Mouse (Mus musculus): ENCODE data around the gene Tff3.
A peak's percentile ranks its signal among the peaks of the same experiment; 100 is the strongest.

The Tff3 gene

DNA sequence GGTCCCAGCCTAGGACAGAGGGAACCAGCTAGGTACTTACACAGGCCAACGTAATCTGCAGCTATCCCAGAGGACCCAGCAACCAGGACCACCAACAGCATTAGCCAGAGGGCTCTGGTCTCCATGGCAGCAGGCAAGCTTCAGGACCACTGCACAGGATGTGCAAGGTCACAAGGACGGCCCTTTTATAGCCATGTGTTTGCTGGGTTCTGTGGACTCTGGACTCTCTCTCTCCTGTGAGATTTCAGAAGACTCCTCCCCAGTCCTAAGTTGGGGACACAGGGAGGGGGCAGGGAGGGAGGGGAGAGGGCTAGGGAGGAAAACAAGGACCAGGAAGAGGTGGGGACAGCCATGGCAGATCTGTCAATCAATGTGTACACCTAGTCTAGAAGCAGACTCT is at the start of gene Tff3:
Gene Tff3 (minus strand): TSS at position 195 of the 400 bp plus-strand sequence.
- DNase-seq, result peak in 1 of 2 experiments; percentile 55

DNA sequence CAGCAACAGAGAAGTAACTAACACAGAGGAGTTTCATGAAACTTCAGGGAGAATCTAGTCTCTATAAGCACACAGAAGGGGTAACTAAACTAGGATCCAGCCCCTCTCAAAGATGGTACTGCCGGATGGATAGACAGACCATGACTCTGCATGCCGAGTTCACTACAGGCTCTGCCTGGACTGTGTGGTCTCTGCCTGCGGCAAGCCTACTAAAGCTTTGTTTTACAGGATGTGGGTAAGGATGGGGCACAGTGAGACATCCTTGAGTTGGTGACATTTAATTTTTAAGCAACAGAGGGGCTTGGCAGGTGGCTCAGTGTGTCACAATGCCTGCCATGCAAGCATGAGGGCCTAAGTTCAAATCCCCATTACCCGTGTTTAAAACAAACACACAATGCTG is 46.9 kb upstream of the Tff3 start:
- DNase-seq, result no peak

DNA sequence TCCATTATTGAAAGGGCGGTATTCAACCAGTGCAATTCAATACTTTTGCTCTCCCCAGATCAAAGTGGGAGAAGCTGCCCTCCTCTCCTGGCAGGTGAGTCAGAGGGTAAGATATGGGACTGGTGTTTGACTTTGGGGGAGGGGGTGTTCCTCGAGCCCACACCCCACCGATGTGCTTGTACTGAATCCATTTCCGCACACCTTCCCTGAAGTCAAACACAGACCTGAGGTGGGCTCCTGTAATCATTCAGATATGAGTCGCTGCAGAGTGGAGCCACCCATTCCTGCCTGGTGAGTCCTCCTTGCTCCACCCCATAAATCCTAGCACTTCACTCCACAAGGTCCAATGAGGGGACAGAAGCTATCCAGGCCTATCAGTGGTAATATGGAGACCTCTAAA is 40.4 kb upstream of the Tff3 start:
- no peak for DNase-seq

DNA sequence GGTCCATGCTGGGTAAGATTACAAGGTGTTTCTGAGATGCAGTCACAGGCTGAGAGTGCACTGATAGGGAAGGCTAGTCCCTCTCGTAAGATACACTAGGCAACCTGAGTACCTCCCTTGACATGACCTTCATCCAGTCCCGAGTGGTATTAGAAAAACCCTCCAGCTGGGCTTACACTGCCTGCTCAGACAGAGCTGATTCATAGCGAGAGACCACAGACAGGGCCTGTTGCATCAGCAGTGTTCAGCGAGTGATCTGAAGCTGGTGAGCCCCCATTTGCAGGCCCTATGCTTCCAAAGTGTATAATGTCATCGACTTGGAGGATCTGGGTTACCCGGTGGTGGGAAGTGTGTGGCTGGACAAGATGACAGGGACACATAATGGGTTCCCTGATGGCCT is 35.7 kb upstream of the Tff3 start, which contains the start of gene Tff1:
Gene Tff1 (minus strand): TSS at position 151 of the 400 bp plus-strand sequence.
- DNase-seq, result no peak

DNA sequence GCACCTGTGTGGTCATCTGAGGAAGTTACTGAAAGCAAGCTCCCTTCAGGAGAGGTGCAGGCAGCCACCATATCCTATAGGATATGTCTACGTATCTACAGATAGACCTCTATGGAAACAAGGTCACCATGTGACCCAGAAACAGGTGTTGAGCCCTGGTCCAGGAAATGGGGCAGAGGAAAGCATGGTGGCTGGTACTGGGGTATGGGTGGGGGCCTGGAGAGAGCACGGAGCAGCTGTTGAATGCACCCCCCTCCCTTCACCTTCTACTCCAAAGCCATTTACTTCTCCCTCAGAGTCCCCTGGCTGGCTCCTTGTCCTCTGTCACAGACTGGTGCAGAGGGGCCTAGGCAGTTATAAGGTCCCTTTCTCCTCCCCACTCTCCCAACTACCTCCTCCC is 34.4 kb upstream of the Tff3 start:
- DNase-seq, result no peak

DNA sequence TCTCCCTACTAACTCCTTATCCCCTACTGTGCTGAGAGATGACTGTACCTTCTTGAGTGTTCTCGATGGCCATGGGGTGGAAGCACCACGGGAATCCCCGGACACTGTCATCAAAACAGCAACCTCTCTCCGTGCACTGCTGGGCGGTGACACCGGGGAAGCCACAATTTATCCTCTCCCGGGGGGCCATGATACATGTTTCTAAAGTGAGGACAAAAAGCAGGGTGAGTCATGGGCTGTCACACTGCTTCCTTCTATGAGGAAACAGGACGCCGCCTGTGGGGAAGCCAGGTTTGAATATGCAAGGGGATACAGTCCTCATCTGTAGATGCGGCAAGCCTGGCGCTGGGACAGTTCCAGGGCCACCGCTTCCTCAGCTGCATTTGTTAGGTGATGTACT is 33.2 kb upstream of the Tff3 start:
- no peak for DNase-seq

DNA sequence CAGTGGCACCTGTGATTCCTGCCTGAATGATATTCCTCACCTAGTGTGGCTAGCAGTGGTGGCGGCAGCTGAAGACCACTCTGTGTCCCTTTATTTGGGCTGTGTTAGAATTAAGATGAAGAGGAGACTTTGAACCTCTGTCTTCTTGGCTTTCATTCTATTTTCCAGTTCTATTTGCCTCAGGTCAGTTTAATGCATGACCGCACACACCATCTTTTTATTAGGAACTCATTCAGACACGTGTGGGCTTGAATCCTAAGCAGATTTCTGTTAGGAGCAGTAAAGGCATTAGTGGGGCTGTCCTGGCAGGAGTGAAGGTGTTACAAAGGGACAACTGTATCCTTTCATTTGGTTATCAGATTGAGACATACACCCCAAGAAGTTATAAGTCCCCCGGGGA is 30.8 kb upstream of the Tff3 start:
- DNase-seq, result no peak

DNA sequence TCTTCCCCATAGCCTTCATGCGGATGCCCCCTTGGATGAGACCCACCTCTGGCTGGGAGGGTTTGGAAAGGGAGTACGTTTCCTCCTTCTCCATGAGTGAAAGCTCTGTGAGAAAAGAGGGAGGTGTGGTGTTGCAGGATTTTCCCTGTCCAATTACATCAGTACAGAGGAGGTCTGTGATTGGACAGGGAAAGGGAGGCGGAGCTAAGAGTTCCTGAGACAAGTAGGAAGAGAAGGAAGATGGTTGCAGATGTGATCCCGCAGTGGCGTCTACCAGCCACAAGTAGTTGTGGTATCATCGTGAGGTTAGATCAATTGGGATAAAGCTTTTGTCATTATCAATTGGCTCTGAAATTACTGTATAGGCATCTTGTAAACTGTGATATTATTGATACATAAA is 28.5 kb upstream of the Tff3 start:
- DNase-seq, result no peak

DNA sequence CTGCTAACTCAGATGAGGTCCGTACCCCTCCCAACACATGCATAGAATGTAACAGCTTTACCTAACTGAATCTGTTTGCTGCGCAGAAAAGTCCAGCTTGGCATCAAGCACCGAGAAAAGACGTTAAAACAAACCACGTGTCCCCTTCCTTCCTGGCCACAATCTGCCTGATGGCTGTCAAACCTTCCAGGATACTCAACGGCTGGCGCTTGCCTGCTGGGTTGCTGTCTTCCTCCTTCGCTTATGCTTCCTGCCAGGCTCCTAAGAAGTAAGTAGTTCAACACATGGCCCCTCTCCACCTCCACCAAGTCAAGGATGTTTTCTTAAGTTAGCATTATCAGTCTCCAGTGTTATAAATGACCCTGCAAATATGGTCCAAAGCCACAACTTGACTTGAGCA is 24.3 kb upstream of the Tff3 start:
- no peak for DNase-seq

DNA sequence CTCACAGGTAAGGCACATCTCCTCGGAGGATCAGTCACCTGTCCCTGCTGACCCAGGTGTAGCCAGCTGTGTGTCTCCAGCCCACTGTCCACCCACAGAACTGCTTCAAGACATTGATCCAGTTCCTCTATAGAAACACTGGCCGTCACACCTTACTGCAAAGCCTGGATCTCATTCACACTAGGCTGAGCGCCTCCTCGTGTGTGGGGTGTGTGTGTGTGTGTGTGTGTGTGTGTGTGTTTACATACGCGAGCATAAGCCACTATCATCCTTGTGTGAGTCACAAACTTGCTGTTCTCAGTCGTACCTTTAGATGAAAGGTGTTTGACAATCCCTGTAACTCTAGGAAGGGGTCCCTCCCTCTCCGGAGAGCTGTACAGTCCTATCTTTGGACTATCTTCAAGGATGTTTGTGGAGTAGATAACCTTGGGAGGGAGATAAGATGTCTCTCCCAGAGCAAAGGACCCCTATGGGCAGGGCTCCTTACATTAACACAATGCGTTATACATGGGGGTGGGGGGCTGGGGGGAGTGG is 23.6 kb upstream of the Tff3 start:
- DNase-seq, result no peak

DNA sequence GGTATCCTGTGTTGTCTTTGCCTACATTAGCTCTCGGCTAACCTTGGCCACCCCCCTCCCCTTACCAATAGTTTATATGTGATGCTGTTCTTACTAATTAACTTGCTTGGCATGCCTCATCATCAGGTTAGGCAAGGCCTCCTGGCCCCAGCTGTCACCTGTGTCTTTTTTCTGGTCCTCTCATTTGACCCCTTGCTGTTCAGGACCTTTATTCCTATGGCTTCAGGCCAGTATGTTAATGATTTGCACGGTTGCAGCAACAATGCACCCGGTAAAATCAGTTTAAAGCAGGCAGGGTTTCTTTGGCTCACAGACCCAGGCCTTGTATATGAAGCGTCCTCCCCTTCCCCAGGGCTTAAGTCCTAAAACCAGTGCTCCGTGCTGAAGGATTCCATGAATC is 23.1 kb upstream of the Tff3 start:
- no peak for DNase-seq

DNA sequence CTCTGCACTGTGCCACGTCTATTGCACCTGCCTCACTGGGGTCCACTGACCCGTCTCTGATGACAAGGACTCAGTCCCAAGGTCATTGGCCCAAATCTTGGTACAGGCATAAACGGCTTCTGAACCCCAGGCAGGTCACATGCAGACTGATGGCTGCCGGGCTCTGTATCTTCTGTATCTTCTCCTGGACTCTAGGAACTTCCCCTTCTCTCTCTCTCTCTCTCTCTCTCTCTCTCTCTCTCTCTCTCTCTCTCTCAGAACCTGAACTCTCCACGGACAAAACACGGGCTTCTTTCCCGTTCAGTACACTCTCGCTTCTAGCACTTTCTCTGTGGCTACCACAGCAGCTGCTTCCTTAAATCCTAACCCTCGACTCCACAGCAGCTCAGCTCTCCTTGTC is 16.6 kb upstream of the Tff3 start:
- no peak for DNase-seq

DNA sequence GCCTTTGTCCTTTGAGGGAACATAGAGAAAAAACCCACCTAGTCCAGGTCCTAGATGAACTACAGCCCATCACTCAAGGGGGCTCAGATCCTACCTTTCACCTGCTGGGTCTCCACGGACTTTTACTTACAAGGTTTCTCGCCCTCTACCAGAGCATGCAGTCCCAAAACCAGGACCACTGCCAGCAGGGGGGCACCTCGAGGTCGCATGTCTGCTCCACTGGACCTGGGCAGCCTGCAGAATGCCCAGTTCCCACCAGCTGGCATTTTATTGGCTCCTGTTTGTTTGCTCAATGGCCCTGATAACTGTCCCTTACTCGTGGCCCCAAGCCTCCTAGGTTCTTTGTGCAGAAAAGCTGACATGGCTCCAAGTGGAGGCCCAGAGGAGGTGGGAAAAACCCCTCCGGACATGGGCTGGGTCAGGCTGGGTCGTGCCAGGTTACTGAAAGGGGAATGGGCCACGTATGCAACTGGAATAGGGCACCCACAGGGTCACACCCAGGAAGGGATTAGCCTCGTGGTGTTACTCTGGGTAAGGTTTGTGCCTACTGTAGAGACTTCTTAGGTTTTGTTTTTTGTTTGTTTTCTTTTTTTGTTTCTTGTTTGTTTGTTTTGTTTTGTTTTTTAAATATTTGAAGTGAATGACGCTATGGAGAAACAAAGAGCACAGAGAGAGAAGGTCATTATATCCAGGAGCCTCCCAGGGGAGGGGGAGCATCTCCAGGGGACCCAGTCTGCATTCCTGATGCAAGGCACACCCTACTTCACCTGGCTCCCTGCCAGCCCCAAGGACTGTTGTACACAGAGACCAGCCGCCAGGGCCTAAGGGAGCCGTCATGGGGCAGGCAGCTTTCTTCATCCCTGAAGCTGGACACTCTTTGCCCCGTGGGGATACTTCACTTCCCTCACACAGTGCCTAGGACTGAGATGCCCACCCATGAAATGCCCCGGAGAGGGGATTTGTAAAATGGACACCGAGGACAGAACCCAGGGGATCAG is 14.9 kb upstream of the Tff3 start, which contains the start of gene Tff2:
Gene Tff2 (minus strand): TSS at position 243 of the 998 bp plus-strand sequence.
- DNase-seq, result no peak

DNA sequence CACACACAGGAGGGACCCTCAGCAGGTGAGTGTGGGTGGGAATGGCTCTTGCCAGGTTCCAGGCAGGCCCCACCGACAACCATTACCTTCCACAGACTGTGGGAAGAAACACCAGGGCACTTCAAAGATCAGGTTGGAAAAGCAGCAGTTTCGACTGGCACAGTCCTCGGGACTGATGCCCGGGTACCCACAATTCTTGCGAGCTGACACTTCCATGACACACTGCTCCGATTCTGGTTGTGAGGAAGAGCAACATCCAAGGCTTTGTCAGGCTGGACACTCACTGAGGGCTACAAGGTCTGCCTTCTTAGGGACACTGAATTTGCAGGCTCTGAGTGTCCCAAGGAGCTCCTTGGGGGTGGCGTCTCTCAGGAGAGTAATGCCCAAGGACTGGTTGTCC is 12.7 kb upstream of the Tff3 start:
- no peak for DNase-seq

DNA sequence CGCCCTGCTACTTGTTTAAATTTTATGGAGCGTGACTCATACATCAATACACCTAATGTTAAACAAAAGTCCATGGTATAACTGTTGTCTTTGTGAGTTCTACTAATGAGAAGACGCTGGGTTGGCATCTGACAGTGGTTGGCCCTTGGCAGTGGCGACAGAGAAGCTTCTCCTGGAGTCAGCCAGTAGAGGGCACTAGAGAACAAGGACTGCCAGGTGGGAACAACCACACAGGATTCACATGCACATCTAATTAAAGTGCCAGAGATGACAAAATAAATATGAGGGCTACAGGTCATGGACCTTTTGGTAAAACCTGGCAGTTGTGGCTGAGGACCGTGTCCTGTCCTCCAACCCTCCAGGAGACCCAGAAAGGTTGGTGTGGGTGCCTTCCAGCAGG is 9.0 kb upstream of the Tff3 start:
- DNase-seq, result peak; percentile 75 to 83

DNA sequence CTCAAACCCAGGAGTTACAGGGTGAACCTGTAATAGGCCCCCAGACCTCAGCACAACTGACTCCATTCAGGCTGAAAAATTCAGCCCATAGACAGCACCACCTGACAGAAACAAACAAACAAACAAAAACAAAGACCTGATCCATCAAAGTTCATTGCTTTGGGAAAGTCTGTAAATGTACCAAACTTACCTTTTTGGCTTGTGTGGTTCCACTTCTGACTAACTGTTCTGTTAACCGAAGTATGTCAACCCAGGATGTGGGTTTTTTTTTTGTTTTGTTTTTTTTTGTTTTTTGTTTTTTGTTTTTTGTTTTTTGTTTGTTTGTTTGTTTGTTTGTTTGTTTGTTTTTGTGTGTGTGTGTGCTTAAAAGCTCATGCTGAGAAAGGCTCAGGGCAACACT is 7.4 kb upstream of the Tff3 start:
- DNase-seq, result no peak

DNA sequence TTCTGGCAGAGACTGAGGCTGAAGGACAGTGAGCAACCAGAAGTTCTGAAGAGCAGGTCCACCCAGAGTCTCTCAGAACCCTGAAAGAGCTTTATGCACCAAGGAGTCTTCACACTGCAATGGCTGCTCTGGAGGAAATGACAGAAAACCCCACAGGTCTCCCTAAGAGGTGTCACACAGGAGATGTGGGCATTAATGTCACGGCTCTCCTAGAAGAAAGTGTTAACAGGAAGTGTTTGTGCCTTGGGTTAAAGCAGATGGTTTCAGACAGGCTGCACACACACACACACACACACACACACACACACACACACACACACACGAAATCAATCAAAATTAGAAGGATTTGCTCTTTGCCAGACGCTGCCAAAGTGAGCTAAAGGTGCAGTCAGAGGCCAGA is 6.8 kb upstream of the Tff3 start:
- no peak for DNase-seq

DNA sequence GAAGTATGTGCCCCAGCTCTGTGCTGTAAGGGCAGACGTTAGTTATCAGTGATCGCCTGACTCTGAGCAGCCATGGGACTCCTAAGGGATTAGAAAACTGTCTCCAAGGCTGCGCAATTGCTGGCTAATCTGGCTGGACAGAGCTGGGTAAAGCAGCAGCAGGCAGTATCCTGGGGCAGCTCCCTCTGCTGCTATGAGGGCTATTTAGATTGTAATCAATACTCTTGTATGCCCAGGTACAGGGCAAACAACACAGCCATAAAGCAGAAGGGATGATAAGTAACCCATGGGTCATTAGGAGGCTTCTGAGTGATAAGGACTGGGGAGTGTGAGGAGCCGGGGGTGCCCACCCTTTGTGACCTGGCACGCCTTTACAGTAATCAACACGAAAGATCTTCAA is 5.5 kb upstream of the Tff3 start:
- DNase-seq, result no peak

DNA sequence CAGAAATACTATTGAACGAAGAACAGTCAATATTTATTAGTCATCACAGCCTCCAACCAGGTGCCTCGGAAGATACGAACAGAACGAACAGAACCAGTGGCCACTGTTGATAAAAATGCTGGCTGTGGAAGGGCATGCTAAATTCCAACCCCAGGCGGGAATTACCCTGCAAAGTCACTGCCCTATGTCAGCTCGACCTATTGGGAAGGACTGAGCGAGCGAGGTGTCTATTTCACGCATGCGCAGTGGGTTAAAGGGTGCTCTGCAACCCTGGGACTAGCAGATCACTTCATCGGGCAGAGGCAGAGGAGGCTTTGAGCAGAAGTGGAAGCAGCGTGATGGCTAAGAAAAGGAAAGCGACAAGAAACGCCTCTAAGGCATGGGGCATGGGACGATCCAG is 4.3 kb upstream of the Tff3 start:
- DNase-seq, result peak in 1 of 2 experiments; percentile 15

DNA sequence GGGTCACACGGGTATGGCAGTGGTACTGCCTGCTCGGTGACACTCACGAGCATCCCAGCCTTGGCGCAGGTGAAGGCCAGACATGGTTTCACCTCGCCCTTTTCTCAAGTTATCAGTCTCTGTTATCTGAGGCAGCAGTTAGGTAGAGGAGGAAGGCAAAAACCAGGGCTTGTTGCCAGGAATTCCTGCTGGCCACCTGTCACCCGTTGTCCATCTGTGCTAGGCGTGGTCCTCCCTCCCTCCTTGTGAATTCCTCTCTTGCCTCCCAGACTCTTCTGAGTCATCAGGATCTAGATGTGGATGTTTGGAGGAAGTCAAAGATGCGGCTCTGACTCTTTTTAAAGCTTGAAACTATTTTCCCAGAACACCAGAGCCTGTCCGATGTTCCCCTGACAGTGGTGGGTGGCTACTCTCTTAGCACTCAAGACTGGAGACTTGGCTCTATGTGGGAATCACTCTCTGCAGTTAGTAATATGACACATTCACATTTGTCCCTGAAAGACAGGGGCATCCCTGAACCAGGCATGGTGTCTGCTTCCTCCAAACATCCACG is 1.9 kb upstream of the Tff3 start:
- DNase-seq, result peak; percentile 95 to 97

DNA sequence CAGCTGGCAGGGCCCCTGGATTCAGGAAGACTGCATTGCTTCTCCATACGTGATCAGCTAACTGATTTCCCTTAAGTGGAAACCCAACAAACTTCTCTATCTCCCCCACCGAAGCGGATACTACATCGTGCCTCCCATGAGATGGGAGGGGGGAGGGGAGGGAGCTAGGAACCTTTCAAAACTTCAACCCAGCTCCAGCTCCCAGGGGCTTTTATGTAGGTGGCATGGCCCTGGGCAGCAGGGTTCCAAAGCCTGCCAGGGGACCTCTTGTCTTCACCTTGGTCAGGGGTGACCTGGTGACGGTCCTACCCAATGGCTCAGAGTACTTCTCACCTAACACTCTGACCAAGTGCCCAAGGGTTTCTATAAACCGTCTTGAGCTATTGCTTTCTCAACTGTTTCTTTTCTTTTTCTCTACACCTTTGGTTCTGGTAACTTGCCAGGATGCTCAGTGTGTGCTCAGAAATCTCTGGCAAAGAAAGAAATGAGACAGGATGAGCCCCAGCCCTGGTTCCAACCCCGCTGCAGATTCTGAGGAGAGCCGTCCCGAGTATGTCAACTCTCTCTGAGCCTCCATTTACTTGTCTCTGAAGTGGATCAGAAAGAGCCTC is 633 bp downstream of the Tff3 start:
- DNase-seq, result peak; percentile 64 to 70

DNA sequence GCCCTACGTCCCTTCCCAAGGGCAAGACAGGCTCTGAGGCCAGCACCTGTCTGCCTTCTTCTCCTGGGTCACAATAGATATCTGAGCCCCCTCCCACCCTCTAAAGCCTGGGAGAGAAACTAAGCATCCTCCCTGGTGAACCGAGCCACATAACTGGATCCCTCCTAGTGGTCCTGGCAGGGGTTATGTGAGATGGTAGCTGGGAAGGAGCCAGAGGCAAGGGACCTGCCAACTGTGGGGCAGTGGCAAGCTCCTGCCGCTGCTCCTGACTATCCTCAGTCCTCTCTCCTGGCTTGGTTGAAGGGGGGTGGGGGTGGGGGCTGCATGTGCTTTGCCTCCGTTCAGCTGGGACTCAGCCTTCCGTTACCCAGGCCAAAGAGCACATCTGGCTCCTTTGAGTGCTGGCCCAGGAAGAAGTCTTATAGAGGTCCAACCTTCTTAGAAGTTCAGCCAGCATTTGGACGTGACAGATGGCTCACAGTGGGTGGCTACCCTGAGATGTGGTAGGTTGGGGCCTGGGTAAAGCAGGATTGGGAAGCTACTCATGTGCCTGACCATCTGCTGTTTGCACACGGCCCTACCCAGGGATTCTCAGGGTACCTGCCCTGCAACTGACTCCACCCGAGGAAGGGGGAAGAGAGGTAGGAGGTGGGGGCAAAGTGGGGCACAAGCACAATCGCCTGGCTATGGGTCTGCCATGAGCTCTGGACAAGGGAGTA is 3.7 kb downstream of the Tff3 start:
- DNase-seq, result peak; percentile 99

DNA sequence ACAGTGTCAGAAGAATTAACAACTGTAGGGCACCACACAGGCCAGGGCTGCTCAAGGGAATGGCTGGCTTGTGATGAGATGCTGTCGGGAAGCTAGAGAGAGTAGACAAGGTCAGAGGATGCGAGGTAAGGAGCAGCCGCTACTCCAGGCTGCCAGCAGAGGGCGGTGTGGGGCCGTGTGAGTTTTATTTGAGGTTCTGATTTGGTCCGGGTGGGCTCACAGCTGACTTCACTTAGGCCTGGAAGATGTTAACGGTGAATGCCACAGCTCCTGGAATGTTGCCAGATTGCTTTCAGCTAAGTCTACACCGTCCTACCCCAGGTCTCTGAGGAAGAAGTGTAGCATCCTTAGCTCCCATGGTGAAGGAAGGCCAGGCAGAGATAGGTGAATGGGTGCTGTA is 7.5 kb downstream of the Tff3 start:
- peak; percentile 88 to 90 for DNase-seq

Measured in cerebellum, postnatal 25 days (tissue).